Mouse (Mus musculus): ENCODE results near the gene Tpm1. TPM values are rescaled to one million over a fixed set of nuclear protein-coding genes. Genes with fewer than 3 reads are reported as not detected.

Gene Tpm1
- polyA plus RNA-seq, 1 experiment from 2014 or later = 163 TPM

DNA sequence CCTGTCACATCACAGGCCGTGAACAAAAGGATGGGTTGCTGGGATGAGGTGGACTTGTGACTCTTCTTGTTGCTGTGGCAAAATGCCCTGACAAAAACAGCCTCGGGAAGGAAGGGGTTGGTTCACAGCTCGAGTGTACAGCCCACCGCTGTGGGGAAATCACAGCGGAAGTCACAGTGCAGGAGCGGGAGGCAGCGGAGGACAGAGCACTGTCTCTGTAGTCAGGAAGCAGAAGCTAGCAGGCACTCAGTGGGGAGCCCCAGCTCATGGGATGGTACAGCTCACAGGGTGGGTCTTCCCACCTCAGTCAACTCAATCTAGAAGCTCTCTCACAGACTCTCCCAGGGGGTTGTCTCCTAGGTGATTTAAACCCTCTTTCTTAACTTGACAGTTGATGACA is 63.8 kb downstream of the Tpm1 start:
- H3K4me3 ChIP-seq (replicated peaks; ENCODE audit: low read length) = no peak overlapping the region
- H3K9ac ChIP-seq = no peak overlapping the region
- H3K4me2 ChIP-seq (replicated peaks) = no peak overlapping the region
- no peaks in the 10 kb centered on the region; the same call in 1 of the 2 replicates for H3K4me1 ChIP-seq (replicated peaks; ENCODE audit: control insufficient read depth, insufficient read depth, low read length)
- 80% methylated on average over 7 of the region's 7 CpGs for WGBS
- H3K27me3 ChIP-seq (ENCODE audit: control insufficient read depth, insufficient read depth, low read length) = no peaks in the 10 kb centered on the region
- H3K9me3 ChIP-seq (ENCODE audit: control insufficient read depth, low read length) = no peaks in the 10 kb centered on the region
- no peak for DNase-seq (ENCODE audit: low spot score)
- H3K27ac ChIP-seq = no peak overlapping the region
- no peak for ATAC-seq (ENCODE audit: low FRiP score)
- H3K36me3 ChIP-seq (replicated peaks; ENCODE audit: control insufficient read depth, insufficient read depth) = no peaks in the 10 kb centered on the region

DNA sequence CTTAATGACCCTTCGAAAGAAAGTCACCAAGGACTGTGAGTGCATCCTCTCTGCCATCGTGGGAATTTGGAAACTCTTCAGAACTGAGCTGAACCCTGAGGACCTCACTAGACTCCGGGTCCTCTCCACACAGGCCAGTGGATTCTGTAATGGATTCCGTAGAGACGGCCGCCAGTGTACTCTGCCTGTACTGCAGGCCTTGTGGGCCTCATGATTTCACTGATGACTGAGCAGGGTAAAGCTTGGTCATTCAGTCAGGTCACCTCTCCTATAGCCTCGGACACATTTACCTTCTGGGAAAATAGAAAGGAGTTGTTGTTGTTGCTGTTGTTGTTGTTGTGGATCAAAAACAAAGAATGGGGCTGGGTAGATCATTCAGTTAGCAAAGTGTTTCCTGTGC is 67.1 kb downstream of the Tpm1 start:
- H3K4me3 ChIP-seq (replicated peaks; ENCODE audit: low read length) = no peak overlapping the region
- H3K9me3 ChIP-seq (ENCODE audit: control insufficient read depth, low read length) = no peaks in the 10 kb centered on the region
- no peak overlapping the region for H3K9ac ChIP-seq
- no peaks in the 10 kb centered on the region for H3K36me3 ChIP-seq (replicated peaks; ENCODE audit: control insufficient read depth, insufficient read depth)
- 80% methylated on average over 7 of the region's 7 CpGs for WGBS
- no peak overlapping the region for H3K4me2 ChIP-seq (replicated peaks)
- DNase-seq (ENCODE audit: low spot score) (no peak), ATAC-seq (ENCODE audit: low FRiP score) (no peak)
- no peaks in the 10 kb centered on the region for H3K4me1 ChIP-seq (replicated peaks; ENCODE audit: control insufficient read depth, insufficient read depth, low read length)
- H3K27ac ChIP-seq = no peak overlapping the region
- no peaks in the 10 kb centered on the region for H3K27me3 ChIP-seq (ENCODE audit: control insufficient read depth, insufficient read depth, low read length)

DNA sequence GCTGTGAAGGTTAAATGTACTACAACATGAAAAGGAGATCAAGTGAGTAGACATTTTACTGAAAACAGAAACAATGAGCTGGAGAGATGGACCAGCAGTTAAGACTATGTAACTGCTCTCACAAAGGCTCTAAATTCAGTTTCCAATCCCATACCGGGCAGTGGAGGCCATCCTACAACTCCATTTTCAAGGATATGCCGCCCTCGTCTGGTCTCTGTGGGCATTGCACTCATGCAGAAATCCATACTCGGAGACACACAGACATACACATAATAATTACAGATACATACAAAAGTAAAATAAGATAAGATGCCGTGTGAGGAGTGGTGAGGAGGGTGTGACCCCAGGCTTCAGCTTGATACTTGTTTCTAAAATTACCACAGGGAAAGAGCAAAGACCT is 68.7 kb downstream of the Tpm1 start:
- 12% methylated on average over 5 of the region's 5 CpGs for WGBS
- Histone ChIP-seq H3K4me1 (replicated peaks; ENCODE audit: control insufficient read depth, insufficient read depth, low read length) (peaks cover 6% of the 10 kb centered on the region; the same call in 1 of the 2 replicates), H3K9me3 (ENCODE audit: control insufficient read depth, low read length) (no peaks in the 10 kb centered on the region), H3K36me3 (replicated peaks; ENCODE audit: control insufficient read depth, insufficient read depth) (no peaks in the 10 kb centered on the region), H3K4me2 (replicated peaks) (no peak overlapping the region), H3K9ac (no peak overlapping the region), H3K27me3 (ENCODE audit: control insufficient read depth, insufficient read depth, low read length) (no peaks in the 10 kb centered on the region), H3K27ac (no peak overlapping the region), H3K4me3 (replicated peaks; ENCODE audit: low read length) (no peak overlapping the region)
- peak; percentile 76 for DNase-seq (ENCODE audit: low spot score)
- no peak for ATAC-seq (ENCODE audit: low FRiP score)

DNA sequence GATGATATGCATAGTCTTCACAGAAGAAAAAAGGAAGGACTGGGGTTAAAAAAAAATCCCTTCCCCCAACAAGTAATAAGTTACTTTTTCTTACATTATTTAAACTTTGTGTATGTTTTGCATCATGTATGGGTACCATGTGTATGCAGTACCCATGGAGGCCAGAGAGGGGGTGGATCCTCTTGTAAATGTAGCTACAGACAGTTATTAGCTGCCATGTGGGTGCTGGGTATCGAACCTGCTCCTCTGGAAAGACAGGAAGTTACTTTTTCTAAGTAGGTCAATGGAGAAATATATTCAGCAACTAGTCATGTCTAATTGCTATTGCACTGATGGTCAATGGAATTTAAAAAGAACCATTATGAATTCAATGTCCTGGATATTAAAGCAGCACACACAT is 70.7 kb downstream of the Tpm1 start:
- H3K9me3 ChIP-seq (ENCODE audit: control insufficient read depth, low read length) = no peaks in the 10 kb centered on the region
- no peak overlapping the region for H3K9ac ChIP-seq
- no peak overlapping the region for H3K4me2 ChIP-seq (replicated peaks)
- peaks cover 11% of the 10 kb centered on the region for H3K4me1 ChIP-seq (replicated peaks; ENCODE audit: control insufficient read depth, insufficient read depth, low read length)
- no peak overlapping the region for H3K4me3 ChIP-seq (replicated peaks; ENCODE audit: low read length)
- no peaks in the 10 kb centered on the region for H3K27me3 ChIP-seq (ENCODE audit: control insufficient read depth, insufficient read depth, low read length)
- H3K27ac ChIP-seq = no peak overlapping the region
- peaks cover under 1% of the 10 kb centered on the region; the same call in 1 of the 2 replicates for H3K36me3 ChIP-seq (replicated peaks; ENCODE audit: control insufficient read depth, insufficient read depth)
- 83% methylated on average over 1 of the region's 1 CpGs for WGBS
- no peak for DNase-seq (ENCODE audit: low spot score)
- no peak for ATAC-seq (ENCODE audit: low FRiP score)

DNA sequence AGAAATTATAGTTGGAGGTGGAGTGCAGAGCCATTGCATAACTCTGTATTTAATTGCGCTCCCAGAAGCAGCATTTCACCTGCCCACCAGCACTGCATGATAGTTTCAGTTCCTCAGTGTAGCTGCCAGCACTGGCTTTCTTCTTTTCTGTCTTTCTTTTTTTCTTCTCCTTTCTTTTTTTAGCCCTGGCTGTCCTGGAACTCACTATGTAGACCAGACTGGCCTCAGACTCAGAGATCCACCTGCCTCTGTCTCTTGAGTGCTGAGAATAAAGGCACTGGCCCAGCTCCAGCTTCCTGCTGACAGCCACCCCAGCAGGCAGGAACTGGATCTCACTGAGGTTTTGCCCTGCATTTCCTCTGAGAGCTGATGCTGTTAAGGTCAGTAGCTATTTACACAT is 71.2 kb downstream of the Tpm1 start:
- H3K4me1 ChIP-seq (replicated peaks; ENCODE audit: control insufficient read depth, insufficient read depth, low read length) = peaks cover 11% of the 10 kb centered on the region
- ATAC-seq (ENCODE audit: low FRiP score) (no peak), DNase-seq (ENCODE audit: low spot score) (no peak)
- H3K9ac ChIP-seq = no peak overlapping the region
- no peak overlapping the region for H3K4me3 ChIP-seq (replicated peaks; ENCODE audit: low read length)
- peaks cover 5% of the 10 kb centered on the region; the same call in 1 of the 2 replicates for H3K36me3 ChIP-seq (replicated peaks; ENCODE audit: control insufficient read depth, insufficient read depth)
- H3K27me3 ChIP-seq (ENCODE audit: control insufficient read depth, insufficient read depth, low read length) = no peaks in the 10 kb centered on the region
- 93% methylated on average over 1 of the region's 1 CpGs for WGBS
- no peak overlapping the region for H3K27ac ChIP-seq
- no peak overlapping the region for H3K4me2 ChIP-seq (replicated peaks)
- H3K9me3 ChIP-seq (ENCODE audit: control insufficient read depth, low read length) = no peaks in the 10 kb centered on the region

DNA sequence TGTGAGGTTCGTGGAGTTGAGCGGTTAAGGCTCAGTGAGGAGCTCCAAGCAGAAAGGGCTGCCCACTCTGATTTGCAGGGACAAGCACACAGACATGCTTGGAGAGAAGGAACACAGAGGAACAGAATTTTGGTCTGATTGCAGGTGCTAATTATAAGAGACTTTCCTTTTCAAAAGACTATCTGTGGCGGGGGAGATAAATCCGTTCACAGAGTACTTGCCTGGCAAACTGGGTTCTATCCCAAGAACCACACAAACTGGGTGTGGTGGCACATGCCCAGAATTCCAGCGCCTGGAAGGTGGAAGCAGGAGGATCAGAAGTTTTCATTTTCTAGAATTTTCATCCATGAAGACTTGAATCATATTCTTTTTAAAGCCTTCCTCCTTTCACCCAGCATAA is 72.1 kb downstream of the Tpm1 start:
- WGBS = 79% methylated on average over 5 of the region's 5 CpGs
- Histone ChIP-seq H3K4me2 (replicated peaks) (no peak overlapping the region), H3K27me3 (ENCODE audit: control insufficient read depth, insufficient read depth, low read length) (no peaks in the 10 kb centered on the region), H3K4me3 (replicated peaks; ENCODE audit: low read length) (no peak overlapping the region), H3K27ac (no peak overlapping the region), H3K36me3 (replicated peaks; ENCODE audit: control insufficient read depth, insufficient read depth) (peaks cover 7% of the 10 kb centered on the region; the same call in 1 of the 2 replicates), H3K9ac (no peak overlapping the region), H3K4me1 (replicated peaks; ENCODE audit: control insufficient read depth, insufficient read depth, low read length) (peaks cover 11% of the 10 kb centered on the region), H3K9me3 (ENCODE audit: control insufficient read depth, low read length) (no peaks in the 10 kb centered on the region)
- no peak for DNase-seq (ENCODE audit: low spot score)
- no peak for ATAC-seq (ENCODE audit: low FRiP score)

DNA sequence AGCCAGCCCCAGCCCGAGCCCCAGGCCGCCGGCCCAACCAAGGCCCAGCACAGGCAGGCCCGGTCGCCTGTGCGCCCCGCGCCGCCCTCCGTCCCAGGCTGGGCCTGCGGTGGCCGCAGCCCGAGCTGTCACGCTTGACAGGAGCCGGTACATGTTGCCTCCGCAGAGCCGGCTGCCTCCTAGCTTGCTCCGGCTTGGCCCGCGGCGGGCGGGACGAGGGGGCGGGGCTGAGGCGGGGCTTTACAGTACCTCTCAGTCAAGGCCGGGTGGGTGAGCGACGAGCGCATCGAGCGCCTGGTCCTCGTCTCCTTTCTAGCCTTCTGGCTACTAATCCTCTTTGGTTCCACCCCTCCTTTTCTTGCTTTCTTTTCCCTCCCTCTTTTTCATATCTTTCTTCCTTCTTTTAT is 74.0 kb downstream of the Tpm1 start, which contains the start of gene Lactb:
Gene Lactb (minus strand): TSS at position 246 of the 407 bp plus-strand sequence.
- Histone ChIP-seq H3K4me2 (replicated peaks) (peak within 1 kb of the TSS; percentile 58), H3K27ac (peak within 1 kb of the TSS; percentile 86), H3K9ac (peak within 1 kb of the TSS; percentile 74), H3K4me3 (replicated peaks; ENCODE audit: low read length) (peak within 1 kb of the TSS; percentile 63), H3K9me3 (ENCODE audit: control insufficient read depth, low read length) (no peaks in the 10 kb centered on the region), H3K36me3 (replicated peaks; ENCODE audit: control insufficient read depth, insufficient read depth) (peaks cover 21% of the 10 kb centered on the region), H3K27me3 (ENCODE audit: control insufficient read depth, insufficient read depth, low read length) (no peaks in the 10 kb centered on the region), H3K4me1 (replicated peaks; ENCODE audit: control insufficient read depth, insufficient read depth, low read length) (peaks cover 11% of the 10 kb centered on the region)
- DNase-seq (ENCODE audit: low spot score) (peak; percentile 91), ATAC-seq (ENCODE audit: low FRiP score) (peak; percentile 98)
- under 1% methylated on average over 29 of the region's 32 CpGs for WGBS

DNA sequence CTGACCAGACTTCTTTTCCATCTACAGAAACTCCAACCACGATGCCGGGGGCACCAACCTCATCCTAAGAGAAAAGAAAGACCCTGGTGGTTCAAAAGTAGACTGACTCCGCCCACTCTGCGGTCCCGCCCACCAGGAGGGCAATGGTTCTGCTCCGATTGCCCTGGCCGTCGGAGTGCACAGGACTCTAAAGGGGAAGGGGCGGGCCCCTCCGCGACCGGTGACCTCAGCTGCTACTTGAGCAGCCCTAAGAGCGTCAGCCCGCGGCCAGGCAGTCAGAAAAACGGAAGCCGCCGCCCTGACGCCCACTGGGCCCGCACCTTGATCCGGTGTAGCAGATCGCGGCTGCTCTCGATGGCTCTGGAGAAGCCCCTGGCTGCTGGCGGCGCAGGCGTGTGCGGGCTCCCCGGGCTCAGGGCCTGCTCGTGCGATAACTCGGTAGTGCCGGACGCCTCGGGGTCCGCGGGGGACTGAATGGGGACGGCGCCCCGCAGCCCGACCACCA is 74.4 kb downstream of the Tpm1 start:
- DNase-seq (ENCODE audit: low spot score) = peak; percentile 68
- Histone ChIP-seq H3K27ac (peak overlapping the region; percentile 86), H3K4me1 (replicated peaks; ENCODE audit: control insufficient read depth, insufficient read depth, low read length) (peaks cover 11% of the 10 kb centered on the region), H3K9ac (peak overlapping the region; percentile 74), H3K9me3 (ENCODE audit: control insufficient read depth, low read length) (no peaks in the 10 kb centered on the region), H3K4me3 (replicated peaks; ENCODE audit: low read length) (peak overlapping the region; percentile 63), H3K27me3 (ENCODE audit: control insufficient read depth, insufficient read depth, low read length) (no peaks in the 10 kb centered on the region), H3K36me3 (replicated peaks; ENCODE audit: control insufficient read depth, insufficient read depth) (peaks cover 25% of the 10 kb centered on the region), H3K4me2 (replicated peaks) (peak overlapping the region; percentile 58)
- ATAC-seq (ENCODE audit: low FRiP score) = peak; percentile 81
- under 1% methylated on average over 36 of the region's 41 CpGs for WGBS

Measured in hindbrain, embryonic 14.5 days (tissue).